Mouse (Mus musculus) cerebellum, adult 2 months (tissue): ENCODE results near the gene Lrrk1.

Source experiments
- CTCF ChIP-seq: fragments of 200-500 bp; IDR thresholded peaks from 2 replicates; pipeline ENCODE4 v1.5.1; 2011; ENCODE audit warnings: low read depth, mild to moderate bottlenecking, control low read depth, low read length, moderate library complexity, borderline replicate concordance; ENCODE audit not compliant: insufficient read depth
- POLR2A ChIP-seq: fragments of 200-500 bp; IDR thresholded peaks from 2 replicates; pipeline ENCODE4 v1.6.1; 2011; ENCODE audit warnings: low read length, control low read depth, borderline replicate concordance; ENCODE audit not compliant: insufficient read depth

GRCm38 (mm10) chr7:66214477-66214876 is 173.7 kb downstream of the Lrrk1 start:
- TF ChIP-seq CTCF: no peak
- TF ChIP-seq POLR2A: no peak
